Mouse (Mus musculus): Measurements from ENCODE around the gene Dchs2. TPM values are rescaled to one million over a fixed set of nuclear protein-coding genes. Genes with fewer than 3 reads are reported as not detected.

Dchs2 gene
- polyA plus RNA-seq, 1 experiment from 2014 or later, result 0.23 TPM

GRCm38 (mm10) chr3:83210210-83210609 lies 82.5 kb downstream of the Dchs2 start:
- Histone ChIP-seq H3K9me3 (no peaks in the 10 kb centered on the region), H3K4me3 (no peak overlapping the region), H3K27me3 (replicated peaks) (no peaks in the 10 kb centered on the region), H3K4me1 (peaks cover 45% of the 10 kb centered on the region), H3K4me2 (no peak overlapping the region), H3K27ac (replicated peaks) (no peak overlapping the region), H3K9ac (no peak overlapping the region), H3K36me3 (no peaks in the 10 kb centered on the region)
- no peak for ATAC-seq (ENCODE audit: extremely low read depth, insufficient number of reproducible peaks, low FRiP score, low TSS enrichment)
- 51% methylated on average over 4 of the region's 4 CpGs for WGBS

- 51% methylated on average over 5 of the region's 5 CpGs for whole genome bisulfite sequencing
- Histone ChIP-seq H3K9me3 (no peaks in the 10 kb centered on the region), H3K27me3 (replicated peaks) (no peaks in the 10 kb centered on the region), H3K4me3 (no peak overlapping the region), H3K4me2 (no peak overlapping the region), H3K4me1 (peaks cover 40% of the 10 kb centered on the region), H3K9ac (no peak overlapping the region), H3K27ac (replicated peaks) (no peak overlapping the region), H3K36me3 (no peaks in the 10 kb centered on the region)
- ATAC-seq (ENCODE audit: extremely low read depth, insufficient number of reproducible peaks, low FRiP score, low TSS enrichment), result no peak
Measured at GRCm38 (mm10) chr3:83211939-83212338, 84.2 kb downstream of the Dchs2 start.

GRCm38 (mm10) chr3:83212578-83212977 lies 84.8 kb downstream of the Dchs2 start:
- Histone ChIP-seq H3K27me3 (replicated peaks) (no peaks in the 10 kb centered on the region), H3K36me3 (no peaks in the 10 kb centered on the region), H3K4me2 (no peak overlapping the region), H3K9me3 (no peaks in the 10 kb centered on the region), H3K9ac (no peak overlapping the region), H3K27ac (replicated peaks) (no peak overlapping the region), H3K4me1 (peaks cover 40% of the 10 kb centered on the region), H3K4me3 (no peak overlapping the region)
- ATAC-seq (ENCODE audit: extremely low read depth, insufficient number of reproducible peaks, low FRiP score, low TSS enrichment), result no peak
- 56% methylated on average over 7 of the region's 7 CpGs for WGBS

- Histone ChIP-seq H3K4me2 (no peak overlapping the region), H3K27me3 (replicated peaks) (no peaks in the 10 kb centered on the region), H3K9ac (no peak overlapping the region), H3K4me3 (no peak overlapping the region), H3K27ac (replicated peaks) (no peak overlapping the region), H3K9me3 (no peaks in the 10 kb centered on the region), H3K4me1 (0 out of 2 replicates have a peak, but pooled peaks cover 2% of the 10 kb centered on the region), H3K36me3 (no peaks in the 10 kb centered on the region)
- 63% methylated on average over 4 of the region's 4 CpGs for WGBS
- ATAC-seq (ENCODE audit: extremely low read depth, insufficient number of reproducible peaks, low FRiP score, low TSS enrichment), result no peak
Measured at GRCm38 (mm10) chr3:83218059-83218458, 90.3 kb downstream of the Dchs2 start.

- no peak overlapping the region for H3K27ac ChIP-seq (replicated peaks)
- no peak overlapping the region for H3K4me2 ChIP-seq
- H3K4me3 ChIP-seq, result no peak overlapping the region
- no peaks in the 10 kb centered on the region for H3K36me3 ChIP-seq
- WGBS, result 76% methylated on average over 2 of the region's 2 CpGs
- H3K9ac ChIP-seq, result no peak overlapping the region
- no peaks in the 10 kb centered on the region for H3K9me3 ChIP-seq
- H3K4me1 ChIP-seq, result no peaks in the 10 kb centered on the region
- no peaks in the 10 kb centered on the region for H3K27me3 ChIP-seq (replicated peaks)
- ATAC-seq (ENCODE audit: extremely low read depth, insufficient number of reproducible peaks, low FRiP score, low TSS enrichment), result no peak
Measured at GRCm38 (mm10) chr3:83220101-83220500, 92.4 kb downstream of the Dchs2 start.

GRCm38 (mm10) chr3:83222125-83222524 lies 94.4 kb downstream of the Dchs2 start:
- H3K36me3 ChIP-seq, result no peaks in the 10 kb centered on the region
- H3K27me3 ChIP-seq (replicated peaks), result no peaks in the 10 kb centered on the region
- WGBS, result 35% methylated on average over 5 of the region's 5 CpGs
- H3K4me2 ChIP-seq, result no peak overlapping the region
- no peak overlapping the region for H3K4me3 ChIP-seq
- no peaks in the 10 kb centered on the region for H3K4me1 ChIP-seq
- H3K9me3 ChIP-seq, result no peaks in the 10 kb centered on the region
- no peak overlapping the region for H3K9ac ChIP-seq
- ATAC-seq (ENCODE audit: extremely low read depth, insufficient number of reproducible peaks, low FRiP score, low TSS enrichment), result no peak
- no peak overlapping the region for H3K27ac ChIP-seq (replicated peaks)

- Histone ChIP-seq H3K4me1 (no peaks in the 10 kb centered on the region), H3K27ac (replicated peaks) (no peak overlapping the region), H3K4me2 (no peak overlapping the region), H3K36me3 (no peaks in the 10 kb centered on the region), H3K27me3 (replicated peaks) (no peaks in the 10 kb centered on the region), H3K4me3 (no peak overlapping the region), H3K9ac (no peak overlapping the region), H3K9me3 (no peaks in the 10 kb centered on the region)
- 67% methylated on average over 9 of the region's 9 CpGs for WGBS
- ATAC-seq (ENCODE audit: extremely low read depth, insufficient number of reproducible peaks, low FRiP score, low TSS enrichment), result no peak
Measured at GRCm38 (mm10) chr3:83228383-83228782, 100.6 kb downstream of the Dchs2 start.

GRCm38 (mm10) chr3:83230326-83230725 lies 102.6 kb downstream of the Dchs2 start:
- no peaks in the 10 kb centered on the region for H3K36me3 ChIP-seq
- no peak overlapping the region for H3K9ac ChIP-seq
- no peak overlapping the region for H3K27ac ChIP-seq (replicated peaks)
- no peak for ATAC-seq (ENCODE audit: extremely low read depth, insufficient number of reproducible peaks, low FRiP score, low TSS enrichment)
- H3K4me3 ChIP-seq, result no peak overlapping the region
- H3K9me3 ChIP-seq, result no peaks in the 10 kb centered on the region
- H3K27me3 ChIP-seq (replicated peaks), result no peaks in the 10 kb centered on the region
- no peak overlapping the region for H3K4me2 ChIP-seq
- WGBS, result 81% methylated on average over 2 of the region's 2 CpGs
- H3K4me1 ChIP-seq, result peaks cover 12% of the 10 kb centered on the region

- 36% methylated on average over 4 of the region's 4 CpGs for WGBS
- no peak for ATAC-seq (ENCODE audit: extremely low read depth, insufficient number of reproducible peaks, low FRiP score, low TSS enrichment)
Measured at GRCm38 (mm10) chr3:83234457-83234856, 106.7 kb downstream of the Dchs2 start.

GRCm38 (mm10) chr3:83235061-83235460 lies 107.3 kb downstream of the Dchs2 start:
- 61% methylated on average over 5 of the region's 5 CpGs for WGBS
- no peaks in the 10 kb centered on the region for H3K27me3 ChIP-seq (replicated peaks)
- no peaks in the 10 kb centered on the region for H3K36me3 ChIP-seq
- ATAC-seq (ENCODE audit: extremely low read depth, insufficient number of reproducible peaks, low FRiP score, low TSS enrichment), result no peak
- H3K27ac ChIP-seq (replicated peaks), result no peak overlapping the region
- peaks cover 12% of the 10 kb centered on the region for H3K4me1 ChIP-seq
- H3K9me3 ChIP-seq, result no peaks in the 10 kb centered on the region
- H3K4me3 ChIP-seq, result no peak overlapping the region
- no peak overlapping the region for H3K4me2 ChIP-seq
- H3K9ac ChIP-seq, result no peak overlapping the region

More at GRCm38 (mm10) chr3:83234457-83234856, 106.7 kb downstream of the Dchs2 start:
- H3K27me3 ChIP-seq (replicated peaks), result no peaks in the 10 kb centered on the region
- peak overlapping the region; percentile 29; the same call in 1 of the 2 replicates for H3K4me2 ChIP-seq
- no peaks in the 10 kb centered on the region for H3K36me3 ChIP-seq
- H3K4me1 ChIP-seq, result peaks cover 12% of the 10 kb centered on the region
- H3K9me3 ChIP-seq, result no peaks in the 10 kb centered on the region
- H3K27ac ChIP-seq (replicated peaks), result 0 out of 2 replicates have a peak overlapping the region, but pooled peaks have one; percentile 15
- H3K4me3 ChIP-seq, result no peak overlapping the region
- H3K9ac ChIP-seq, result no peak overlapping the region

- no peak overlapping the region for H3K9ac ChIP-seq
- no peaks in the 10 kb centered on the region for H3K9me3 ChIP-seq
- ATAC-seq (ENCODE audit: extremely low read depth, insufficient number of reproducible peaks, low FRiP score, low TSS enrichment), result no peak
- H3K4me3 ChIP-seq, result no peak overlapping the region
- WGBS, result 55% methylated on average over 5 of the region's 5 CpGs
- H3K27ac ChIP-seq (replicated peaks), result no peak overlapping the region
- H3K4me1 ChIP-seq, result peaks cover 13% of the 10 kb centered on the region
- no peaks in the 10 kb centered on the region for H3K27me3 ChIP-seq (replicated peaks)
- H3K36me3 ChIP-seq, result no peaks in the 10 kb centered on the region
- no peak overlapping the region for H3K4me2 ChIP-seq
Measured at GRCm38 (mm10) chr3:83246536-83246935, 118.8 kb downstream of the Dchs2 start.

GRCm38 (mm10) chr3:83250001-83250545 lies 122.3 kb downstream of the Dchs2 start:
- no peaks in the 10 kb centered on the region for H3K36me3 ChIP-seq
- ATAC-seq (ENCODE audit: extremely low read depth, insufficient number of reproducible peaks, low FRiP score, low TSS enrichment), result no peak
- H3K4me1 ChIP-seq, result peaks cover 18% of the 10 kb centered on the region

More at GRCm38 (mm10) chr3:83250001-83250545, 122.3 kb downstream of the Dchs2 start:
- 72% methylated on average over 4 of the region's 4 CpGs for WGBS
- H3K4me2 ChIP-seq, result no peak overlapping the region
- no peak overlapping the region for H3K27ac ChIP-seq (replicated peaks)
- H3K9me3 ChIP-seq, result no peaks in the 10 kb centered on the region
- no peak overlapping the region for H3K4me3 ChIP-seq
- H3K9ac ChIP-seq, result no peak overlapping the region
- H3K27me3 ChIP-seq (replicated peaks), result no peaks in the 10 kb centered on the region

Measured in heart, embryonic 13.5 days (tissue).